Mouse (Mus musculus) hindbrain, embryonic 16.5 days (tissue): Measurements from ENCODE around the gene Sec61a2. TPM values are rescaled to one million over a fixed set of nuclear protein-coding genes. Genes with fewer than 3 reads are reported as not detected.

Source experiments
- ATAC-seq: fragments of 200-750 bp; cut with Nextera tagmentation; 2 replicates; pipeline ENCODE4 v1.8.0; 2017; ENCODE audit warnings: moderate TSS enrichment, moderate library complexity
- H3K27ac ChIP-seq: fragments of 300-500 bp; sonication (generic); 2 replicates; pipeline ENCODE4 v1.5.1; 2014; ENCODE audit warnings: low read depth, mild to moderate bottlenecking, control low read depth, low read length, moderate library complexity
- H3K27me3 ChIP-seq: fragments of 300-500 bp; sonication (generic); replicated peaks from 2 replicates; pipeline ENCODE4 v1.6.1; 2014; ENCODE audit warnings: low read length; ENCODE audit not compliant: control insufficient read depth, insufficient read depth
- H3K36me3 ChIP-seq: fragments of 300-500 bp; sonication (generic); 2 replicates; pipeline ENCODE4 v1.6.1; 2014; ENCODE audit warnings: mild to moderate bottlenecking, low read length, moderate library complexity, mixed read lengths; ENCODE audit not compliant: control insufficient read depth, insufficient read depth
- H3K4me1 ChIP-seq: fragments of 300-500 bp; sonication (generic); 2 replicates; pipeline ENCODE4 v1.6.1; 2014; ENCODE audit warnings: low read depth, low read length; ENCODE audit not compliant: control insufficient read depth, insufficient read depth
- H3K4me2 ChIP-seq: fragments of 300-500 bp; sonication (generic); 2 replicates; pipeline ENCODE4 v1.6.1; 2014; ENCODE audit warnings: mild to moderate bottlenecking, low read length, control low read depth, moderate library complexity
- H3K4me3 ChIP-seq: fragments of 300-500 bp; sonication (generic); 2 replicates; pipeline ENCODE4 v1.5.1; 2014; ENCODE audit warnings: mild to moderate bottlenecking, low read length, control low read depth, moderate library complexity
- H3K9ac ChIP-seq: fragments of 300-500 bp; sonication (generic); 2 replicates; pipeline ENCODE4 v1.6.1; 2014; ENCODE audit warnings: low read depth, mild to moderate bottlenecking, control low read depth, low read length, moderate library complexity
- H3K9me3 ChIP-seq: fragments of 300-500 bp; sonication (generic); 2 replicates; pipeline ENCODE4 v1.6.1; 2014; ENCODE audit warnings: mild to moderate bottlenecking, low read length, moderate library complexity; ENCODE audit not compliant: control insufficient read depth
- WGBS: fragments of 180-500 bp; shearing (Covaris S2); extraction: QIAGEN DNeasy Blood & Tissue Kit; methylation state at CpG from one replicate; pipeline ENCODE4 v1.1.7; 2014; 5-methylcytosine and 5-hydroxymethylcytosine counted together
- polyA plus RNA-seq: library from polyadenylated mRNA; unstranded; fragments of >200 nt; fragmentation: Nextera tagmentation; extraction: Ambion mirVana; gene quantifications from 2 replicates; pipeline ENCODE4 v1.2.1, GENCODE M21; 2015

Sec61a2 gene
- polyA plus RNA-seq, 1 experiment from 2014 or later: 122 TPM

DNA sequence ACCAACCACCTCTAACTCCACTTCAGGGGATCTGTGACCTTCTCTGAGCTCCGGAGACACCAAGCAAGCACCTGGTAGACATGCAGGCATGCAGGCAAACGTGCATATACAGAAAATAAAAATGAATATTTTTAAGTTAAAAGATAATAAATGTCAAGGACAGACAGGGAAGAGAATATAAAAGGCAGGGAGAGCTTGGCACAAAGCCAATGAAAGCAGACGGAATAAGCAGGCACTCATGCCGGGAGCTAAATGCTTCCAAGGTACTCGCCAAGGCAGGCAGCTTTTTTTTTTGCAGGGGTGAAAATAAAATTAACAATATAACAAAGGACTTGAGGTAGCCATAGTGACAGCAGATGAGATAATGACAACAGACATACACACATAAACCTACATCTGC lies 10.9 kb upstream of the Sec61a2 start:
- peaks cover 15% of the 10 kb centered on the region; the same call in 1 of the 2 replicates for H3K36me3 ChIP-seq
- no peaks in the 10 kb centered on the region for H3K9me3 ChIP-seq
- H3K9ac ChIP-seq: no peak overlapping the region
- no peaks in the 10 kb centered on the region for H3K27me3 ChIP-seq
- ATAC-seq: no peak
- no peak overlapping the region for H3K4me3 ChIP-seq
- H3K27ac ChIP-seq: no peak overlapping the region
- H3K4me2 ChIP-seq: no peak overlapping the region
- H3K4me1 ChIP-seq: no peaks in the 10 kb centered on the region
- 31% methylated on average over 5 of the region's 5 CpGs for WGBS

DNA sequence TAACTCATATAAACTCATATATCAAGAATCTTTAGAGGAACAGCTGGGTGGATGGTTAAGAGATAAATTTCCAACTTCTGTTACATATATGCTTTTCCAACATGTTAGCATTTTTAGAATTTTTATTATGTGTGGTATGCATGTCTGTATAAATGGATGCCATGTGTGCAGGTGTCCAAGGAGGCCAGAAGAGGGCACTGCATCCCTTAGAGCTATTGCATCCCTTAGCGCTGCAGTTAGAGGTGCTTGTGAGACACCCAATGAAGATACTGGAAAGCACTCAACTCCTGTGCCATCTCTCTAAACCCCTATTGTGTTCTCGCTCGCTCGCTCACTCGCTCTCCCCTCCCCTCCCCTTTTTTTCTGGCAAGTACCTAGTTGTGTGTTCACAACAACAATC lies 4.9 kb upstream of the Sec61a2 start:
- Histone ChIP-seq H3K27ac (no peak overlapping the region), H3K36me3 (peaks cover 9% of the 10 kb centered on the region; the same call in 1 of the 2 replicates), H3K4me3 (no peak overlapping the region), H3K4me2 (no peak overlapping the region), H3K9ac (no peak overlapping the region), H3K27me3 (no peaks in the 10 kb centered on the region), H3K4me1 (no peaks in the 10 kb centered on the region), H3K9me3 (no peaks in the 10 kb centered on the region)
- WGBS: 53% methylated on average over 5 of the region's 5 CpGs
- no peak for ATAC-seq

DNA sequence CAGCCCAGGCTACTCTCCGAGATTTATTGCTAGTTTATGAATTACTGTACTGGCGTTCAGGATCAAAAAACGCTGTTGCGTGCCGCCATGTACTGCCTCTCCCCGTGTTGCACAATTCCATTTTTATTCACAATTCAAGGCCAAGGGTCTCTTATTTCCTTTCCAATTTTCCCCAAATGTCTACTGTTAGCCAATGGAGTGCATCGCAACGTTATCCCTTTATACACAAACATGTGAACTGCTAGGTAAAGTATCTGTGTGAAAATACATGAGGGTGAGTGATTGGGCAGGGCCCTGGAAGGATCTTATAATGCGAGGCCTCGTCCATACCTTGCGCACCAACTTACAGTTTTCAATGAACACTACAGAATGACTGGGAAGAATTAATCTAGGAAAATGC lies 936 bp downstream of the Sec61a2 start:
- Histone ChIP-seq H3K9ac (peak overlapping the region; percentile 98; the same call in 1 of the 2 replicates), H3K9me3 (no peaks in the 10 kb centered on the region), H3K4me2 (peak overlapping the region; percentile 61), H3K27ac (no peak overlapping the region), H3K36me3 (peaks cover 5% of the 10 kb centered on the region; the same call in 1 of the 2 replicates), H3K27me3 (no peaks in the 10 kb centered on the region), H3K4me3 (peak overlapping the region; percentile 94), H3K4me1 (peaks cover 11% of the 10 kb centered on the region)
- 34% methylated on average over 11 of the region's 11 CpGs for WGBS
- no peak for ATAC-seq

DNA sequence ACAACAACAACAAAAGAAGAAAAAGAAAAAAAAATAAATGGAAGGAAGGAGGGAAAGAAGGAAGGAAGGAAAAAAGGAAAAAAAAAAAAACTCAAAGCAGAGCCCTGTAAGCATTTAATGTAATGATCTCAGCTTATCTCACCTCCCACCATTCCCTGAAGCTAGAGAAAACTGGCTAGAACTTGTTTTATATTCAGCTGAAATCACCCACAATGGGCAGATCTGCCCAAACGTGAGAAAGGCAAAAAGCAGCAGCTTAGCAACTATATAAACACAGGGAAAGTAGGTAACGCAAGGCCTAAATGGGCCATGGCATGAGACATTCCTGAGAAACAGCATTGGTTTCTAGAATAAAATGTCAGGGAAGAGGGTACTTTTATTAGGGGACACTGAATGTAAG lies 5.8 kb downstream of the Sec61a2 start:
- peaks cover 35% of the 10 kb centered on the region for H3K36me3 ChIP-seq
- no peaks in the 10 kb centered on the region for H3K9me3 ChIP-seq
- no peak for ATAC-seq
- no peak overlapping the region for H3K9ac ChIP-seq
- H3K27ac ChIP-seq: no peak overlapping the region
- no peak overlapping the region for H3K4me3 ChIP-seq
- no peaks in the 10 kb centered on the region for H3K27me3 ChIP-seq
- 74% methylated on average over 2 of the region's 2 CpGs for WGBS
- no peak overlapping the region for H3K4me2 ChIP-seq
- peaks cover 10% of the 10 kb centered on the region for H3K4me1 ChIP-seq

DNA sequence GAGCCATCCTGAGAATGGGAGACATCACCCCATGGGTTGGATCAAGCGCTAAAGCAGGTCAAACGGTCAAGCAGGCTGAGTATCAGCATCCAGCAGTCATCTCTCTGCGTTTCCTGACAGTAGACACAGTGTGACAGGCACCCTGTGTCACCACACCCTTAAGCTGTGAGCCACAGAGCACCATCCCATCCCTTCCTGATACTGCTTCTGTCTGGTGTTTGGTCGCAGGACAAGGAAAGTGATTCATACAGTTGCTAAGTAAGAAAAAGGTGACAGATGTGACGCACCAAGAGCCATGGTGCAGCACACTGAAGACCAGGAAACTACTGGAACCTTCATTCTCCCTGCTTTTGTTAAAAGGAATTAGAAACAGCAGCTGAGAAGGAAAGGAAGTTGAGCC lies 6.4 kb downstream of the Sec61a2 start:
- WGBS: 91% methylated on average over 5 of the region's 5 CpGs
- no peak for ATAC-seq

DNA sequence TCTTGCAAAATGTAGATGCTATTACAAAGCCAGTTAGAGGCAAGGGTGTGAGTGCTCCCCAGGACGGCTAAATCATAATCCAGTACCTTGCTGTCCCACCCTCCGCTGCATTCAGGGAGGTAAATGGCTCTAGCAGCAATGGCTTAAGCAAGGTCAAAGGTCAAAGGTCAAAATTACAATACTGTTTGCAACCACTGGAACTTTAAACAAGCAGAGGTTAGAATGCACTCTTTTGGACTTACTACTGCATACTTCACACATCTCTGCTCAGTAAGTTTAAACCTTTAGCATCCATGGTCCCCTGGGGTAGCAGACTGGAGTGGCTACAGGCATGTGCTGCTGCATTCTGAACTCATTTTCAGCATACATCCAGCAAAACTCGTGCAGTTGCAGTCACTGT lies 17.8 kb downstream of the Sec61a2 start:
- H3K4me2 ChIP-seq: no peak overlapping the region
- no peak overlapping the region for H3K27ac ChIP-seq
- H3K4me1 ChIP-seq: no peaks in the 10 kb centered on the region
- no peaks in the 10 kb centered on the region for H3K27me3 ChIP-seq
- H3K9me3 ChIP-seq: no peaks in the 10 kb centered on the region
- WGBS: 70% methylated on average over 3 of the region's 3 CpGs
- no peak overlapping the region for H3K9ac ChIP-seq
- H3K4me3 ChIP-seq: no peak overlapping the region
- peaks cover 32% of the 10 kb centered on the region for H3K36me3 ChIP-seq
- ATAC-seq: no peak

More for the DNA sequence above, 6.4 kb downstream of the Sec61a2 start:
- Histone ChIP-seq H3K4me2 (no peak overlapping the region), H3K27ac (no peak overlapping the region), H3K9me3 (no peaks in the 10 kb centered on the region), H3K9ac (no peak overlapping the region), H3K4me3 (no peak overlapping the region), H3K27me3 (no peaks in the 10 kb centered on the region), H3K4me1 (peaks cover 7% of the 10 kb centered on the region), H3K36me3 (peaks cover 38% of the 10 kb centered on the region)

DNA sequence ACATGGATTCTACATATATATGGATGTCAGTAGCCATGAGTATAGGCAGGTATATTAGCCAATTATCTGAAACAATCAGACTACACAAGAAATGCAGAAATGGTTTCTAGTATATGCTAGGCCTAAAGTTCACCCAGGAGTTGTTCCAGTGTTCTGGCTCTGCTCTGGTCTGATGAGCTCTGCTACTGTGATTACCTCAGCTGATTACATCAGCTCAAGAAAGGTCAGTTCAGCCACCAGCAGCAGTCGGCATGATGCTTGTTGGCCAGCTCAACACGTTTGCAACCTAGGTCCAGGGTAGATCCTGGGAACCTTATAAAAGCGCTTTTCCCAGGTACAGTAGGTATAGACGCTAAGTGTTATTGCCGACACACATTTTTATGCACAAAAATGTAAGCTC lies 25.5 kb downstream of the Sec61a2 start:
- Histone ChIP-seq H3K4me1 (no peaks in the 10 kb centered on the region), H3K9me3 (no peaks in the 10 kb centered on the region), H3K4me2 (no peak overlapping the region), H3K27me3 (no peaks in the 10 kb centered on the region), H3K36me3 (peaks cover 28% of the 10 kb centered on the region), H3K9ac (no peak overlapping the region), H3K4me3 (no peak overlapping the region), H3K27ac (no peak overlapping the region)
- no peak for ATAC-seq
- 91% methylated on average over 5 of the region's 5 CpGs for WGBS

DNA sequence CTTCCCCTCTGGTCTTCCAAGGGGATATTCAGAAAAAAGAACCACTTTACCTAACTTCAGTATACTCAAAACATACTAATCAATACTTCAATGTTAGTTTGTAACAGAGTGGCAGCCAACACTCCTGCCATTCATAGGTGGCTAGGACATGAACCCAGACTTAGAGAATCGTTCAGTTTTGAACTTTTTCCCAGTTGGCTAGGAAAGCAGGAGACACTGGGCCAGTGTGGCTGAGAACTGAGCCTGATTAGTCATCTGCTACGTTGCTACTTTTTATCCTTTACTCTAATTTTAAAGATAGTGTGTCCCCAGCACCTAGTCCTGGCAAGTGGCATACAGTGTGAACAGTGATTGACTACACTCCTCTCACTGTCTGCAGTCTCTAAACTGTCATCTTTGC lies 27.6 kb downstream of the Sec61a2 start:
- no peaks in the 10 kb centered on the region for H3K4me1 ChIP-seq
- H3K36me3 ChIP-seq: peaks cover 15% of the 10 kb centered on the region
- 90% methylated on average over 2 of the region's 2 CpGs for WGBS
- no peak for ATAC-seq
- no peak overlapping the region for H3K27ac ChIP-seq
- no peaks in the 10 kb centered on the region for H3K27me3 ChIP-seq
- H3K9ac ChIP-seq: no peak overlapping the region
- no peak overlapping the region for H3K4me3 ChIP-seq
- no peak overlapping the region for H3K4me2 ChIP-seq
- no peaks in the 10 kb centered on the region for H3K9me3 ChIP-seq

DNA sequence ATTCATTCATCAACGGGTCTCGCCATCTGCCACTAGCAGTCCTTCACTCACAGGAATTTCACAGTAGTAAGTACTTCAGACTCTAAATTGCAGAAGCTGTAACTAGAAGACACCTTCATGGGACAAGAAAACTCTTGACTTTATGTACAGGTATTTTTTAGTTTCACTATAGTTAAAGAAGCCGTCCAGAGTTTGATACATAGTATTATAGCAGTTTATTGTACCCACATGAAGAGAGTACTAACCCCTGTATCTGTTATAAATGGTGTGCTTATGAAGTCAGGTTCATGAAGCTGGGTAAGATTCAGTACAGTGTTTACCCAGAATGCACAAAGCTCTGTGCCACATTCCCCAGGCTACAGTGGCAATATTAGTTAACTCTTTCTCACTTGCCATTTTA lies 32.4 kb downstream of the Sec61a2 start, which contains the start of gene Gm13199:
Gm13199 (minus strand) TSS at position 101 of the 400 bp plus-strand sequence.
- ATAC-seq: no peak
- Histone ChIP-seq H3K4me2 (no peak within 1 kb of the TSS), H3K9ac (no peak within 1 kb of the TSS), H3K27me3 (no peaks in the 10 kb centered on the region), H3K36me3 (peaks cover 9% of the 10 kb centered on the region), H3K27ac (no peak within 1 kb of the TSS), H3K4me1 (no peaks in the 10 kb centered on the region), H3K9me3 (no peaks in the 10 kb centered on the region), H3K4me3 (no peak within 1 kb of the TSS)
- 91% methylated on average over 3 of the region's 3 CpGs for WGBS

DNA sequence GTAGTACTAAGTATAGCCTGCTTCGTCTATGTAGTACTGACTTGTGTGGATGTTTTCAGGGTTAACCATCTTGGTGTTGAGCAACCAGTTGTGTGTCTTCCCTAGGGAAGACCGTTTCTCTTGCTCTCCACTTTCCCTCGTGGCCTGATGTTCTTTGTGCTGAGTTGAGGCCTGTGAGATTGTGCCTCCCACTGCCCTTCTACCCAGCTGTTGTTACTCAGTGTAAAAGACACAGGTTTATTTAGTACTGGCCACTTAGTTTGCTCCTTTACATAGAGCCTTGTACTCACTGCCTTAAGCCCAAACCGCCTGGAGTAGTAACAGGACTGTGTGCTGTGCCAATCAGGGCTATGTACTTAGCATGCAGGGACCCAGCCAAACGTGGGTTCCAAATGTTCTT lies 43.4 kb downstream of the Sec61a2 start:
- Histone ChIP-seq H3K4me2 (no peak overlapping the region), H3K36me3 (0 out of 2 replicates have a peak, but pooled peaks cover 3% of the 10 kb centered on the region), H3K27ac (no peak overlapping the region), H3K4me3 (no peak overlapping the region), H3K9ac (no peak overlapping the region), H3K4me1 (no peaks in the 10 kb centered on the region), H3K9me3 (no peaks in the 10 kb centered on the region), H3K27me3 (no peaks in the 10 kb centered on the region)
- no peak for ATAC-seq
- whole genome bisulfite sequencing: 95% methylated on average over 5 of the region's 5 CpGs
